Mouse (Mus musculus) hindbrain, embryonic 16.5 days (tissue): ENCODE results near the gene Ucp3. TPM values are rescaled to one million over a fixed set of nuclear protein-coding genes. Genes with fewer than 3 reads are reported as not detected.

Experiments
- ATAC-seq: fragments of 200-750 bp; cut with Nextera tagmentation; 2 replicates; pipeline ENCODE4 v1.8.0; 2017; ENCODE audit warnings: moderate TSS enrichment, moderate library complexity
- H3K27ac ChIP-seq: fragments of 300-500 bp; sonication (generic); 2 replicates; pipeline ENCODE4 v1.5.1; 2014; ENCODE audit warnings: low read depth, mild to moderate bottlenecking, control low read depth, low read length, moderate library complexity
- H3K27me3 ChIP-seq: fragments of 300-500 bp; sonication (generic); replicated peaks from 2 replicates; pipeline ENCODE4 v1.6.1; 2014; ENCODE audit warnings: low read length; ENCODE audit not compliant: control insufficient read depth, insufficient read depth
- H3K36me3 ChIP-seq: fragments of 300-500 bp; sonication (generic); 2 replicates; pipeline ENCODE4 v1.6.1; 2014; ENCODE audit warnings: mild to moderate bottlenecking, low read length, moderate library complexity, mixed read lengths; ENCODE audit not compliant: control insufficient read depth, insufficient read depth
- H3K4me1 ChIP-seq: fragments of 300-500 bp; sonication (generic); 2 replicates; pipeline ENCODE4 v1.6.1; 2014; ENCODE audit warnings: low read depth, low read length; ENCODE audit not compliant: control insufficient read depth, insufficient read depth
- H3K4me2 ChIP-seq: fragments of 300-500 bp; sonication (generic); 2 replicates; pipeline ENCODE4 v1.6.1; 2014; ENCODE audit warnings: mild to moderate bottlenecking, low read length, control low read depth, moderate library complexity
- H3K4me3 ChIP-seq: fragments of 300-500 bp; sonication (generic); 2 replicates; pipeline ENCODE4 v1.5.1; 2014; ENCODE audit warnings: mild to moderate bottlenecking, low read length, control low read depth, moderate library complexity
- H3K9ac ChIP-seq: fragments of 300-500 bp; sonication (generic); 2 replicates; pipeline ENCODE4 v1.6.1; 2014; ENCODE audit warnings: low read depth, mild to moderate bottlenecking, control low read depth, low read length, moderate library complexity
- H3K9me3 ChIP-seq: fragments of 300-500 bp; sonication (generic); 2 replicates; pipeline ENCODE4 v1.6.1; 2014; ENCODE audit warnings: mild to moderate bottlenecking, low read length, moderate library complexity; ENCODE audit not compliant: control insufficient read depth
- WGBS: fragments of 180-500 bp; shearing (Covaris S2); extraction: QIAGEN DNeasy Blood & Tissue Kit; methylation state at CpG from one replicate; pipeline ENCODE4 v1.1.7; 2014; 5-methylcytosine and 5-hydroxymethylcytosine counted together
- polyA plus RNA-seq: library from polyadenylated mRNA; unstranded; fragments of >200 nt; fragmentation: Nextera tagmentation; extraction: Ambion mirVana; gene quantifications from 2 replicates; pipeline ENCODE4 v1.2.1, GENCODE M21; 2015

Ucp3 gene
- polyA plus RNA-seq: 0.06 and 0.15 TPM in 2 replicates

- no peak within 1 kb of the TSS for H3K9ac ChIP-seq
- H3K9me3 ChIP-seq: no peaks in the 10 kb centered on the region
- no peak for ATAC-seq
- H3K4me1 ChIP-seq: no peaks in the 10 kb centered on the region
- H3K4me2 ChIP-seq: no peak within 1 kb of the TSS
- no peaks in the 10 kb centered on the region for H3K27me3 ChIP-seq
- 86% methylated on average over 6 of the region's 6 CpGs for WGBS
- H3K36me3 ChIP-seq: peaks cover 6% of the 10 kb centered on the region; the same call in 1 of the 2 replicates
- no peak within 1 kb of the TSS for H3K27ac ChIP-seq
- H3K4me3 ChIP-seq: no peak within 1 kb of the TSS
Measured at GRCm38 (mm10) chr7:100472777-100473176, at the start of gene Ucp3. Gene Ucp3, plus strand, starts transcription at chr7:100472990.

- Histone ChIP-seq H3K4me3 (no peak overlapping the region), H3K4me1 (no peaks in the 10 kb centered on the region), H3K27ac (no peak overlapping the region), H3K27me3 (no peaks in the 10 kb centered on the region), H3K9ac (no peak overlapping the region), H3K4me2 (no peak overlapping the region), H3K9me3 (no peaks in the 10 kb centered on the region), H3K36me3 (peaks cover 23% of the 10 kb centered on the region)
- no peak for ATAC-seq
- WGBS: 68% methylated on average over 3 of the region's 3 CpGs
Measured at GRCm38 (mm10) chr7:100425795-100426194, 47.0 kb upstream of the Ucp3 start.

- no peaks in the 10 kb centered on the region for H3K9me3 ChIP-seq
- H3K4me3 ChIP-seq: no peak overlapping the region
- ATAC-seq: no peak
- 67% methylated on average over 3 of the region's 3 CpGs for WGBS
- H3K9ac ChIP-seq: no peak overlapping the region
- peaks cover 29% of the 10 kb centered on the region for H3K36me3 ChIP-seq
- H3K27me3 ChIP-seq: no peaks in the 10 kb centered on the region
- no peaks in the 10 kb centered on the region for H3K4me1 ChIP-seq
- H3K27ac ChIP-seq: no peak overlapping the region
- no peak overlapping the region for H3K4me2 ChIP-seq
Measured at GRCm38 (mm10) chr7:100429102-100429501, 43.7 kb upstream of the Ucp3 start.

GRCm38 (mm10) chr7:100429911-100430310 is 42.9 kb upstream of the Ucp3 start:
- Histone ChIP-seq H3K9ac (no peak overlapping the region), H3K4me3 (no peak overlapping the region), H3K27ac (no peak overlapping the region), H3K4me1 (no peaks in the 10 kb centered on the region), H3K27me3 (no peaks in the 10 kb centered on the region), H3K36me3 (peaks cover 27% of the 10 kb centered on the region), H3K9me3 (no peaks in the 10 kb centered on the region), H3K4me2 (no peak overlapping the region)
- WGBS: 88% methylated on average over 11 of the region's 11 CpGs
- ATAC-seq: no peak

GRCm38 (mm10) chr7:100431103-100431502 is 41.7 kb upstream of the Ucp3 start:
- Histone ChIP-seq H3K9ac (no peak overlapping the region), H3K4me3 (no peak overlapping the region), H3K4me1 (no peaks in the 10 kb centered on the region), H3K27me3 (no peaks in the 10 kb centered on the region), H3K27ac (no peak overlapping the region), H3K4me2 (no peak overlapping the region), H3K36me3 (peaks cover 29% of the 10 kb centered on the region), H3K9me3 (no peaks in the 10 kb centered on the region)
- ATAC-seq: peak; percentile 58; the same call in 1 of the 2 replicates
- 70% methylated on average over 5 of the region's 5 CpGs for WGBS

GRCm38 (mm10) chr7:100433295-100433694 is 39.5 kb upstream of the Ucp3 start:
- H3K9me3 ChIP-seq: no peaks in the 10 kb centered on the region
- no peak overlapping the region for H3K27ac ChIP-seq
- ATAC-seq: no peak
- H3K4me3 ChIP-seq: no peak overlapping the region
- H3K9ac ChIP-seq: no peak overlapping the region
- no peaks in the 10 kb centered on the region for H3K4me1 ChIP-seq
- WGBS: 93% methylated on average over 6 of the region's 6 CpGs
- H3K27me3 ChIP-seq: no peaks in the 10 kb centered on the region
- H3K4me2 ChIP-seq: no peak overlapping the region
- H3K36me3 ChIP-seq: peaks cover 33% of the 10 kb centered on the region

GRCm38 (mm10) chr7:100443728-100444127 is 29.1 kb upstream of the Ucp3 start:
- H3K27me3 ChIP-seq: no peaks in the 10 kb centered on the region
- no peak overlapping the region for H3K4me3 ChIP-seq
- no peaks in the 10 kb centered on the region for H3K9me3 ChIP-seq
- no peak overlapping the region for H3K4me2 ChIP-seq
- no peak overlapping the region for H3K9ac ChIP-seq
- no peak for ATAC-seq
- H3K36me3 ChIP-seq: peaks cover 34% of the 10 kb centered on the region
- H3K27ac ChIP-seq: no peak overlapping the region
- H3K4me1 ChIP-seq: no peaks in the 10 kb centered on the region
- 95% methylated on average over 4 of the region's 4 CpGs for whole genome bisulfite sequencing

- H3K36me3 ChIP-seq: peaks cover 41% of the 10 kb centered on the region
- 97% methylated on average over 5 of the region's 5 CpGs for WGBS
- H3K4me3 ChIP-seq: no peak overlapping the region
- H3K9me3 ChIP-seq: no peaks in the 10 kb centered on the region
- ATAC-seq: no peak
- no peak overlapping the region for H3K9ac ChIP-seq
- no peaks in the 10 kb centered on the region for H3K4me1 ChIP-seq
- no peak overlapping the region for H3K4me2 ChIP-seq
- H3K27me3 ChIP-seq: no peaks in the 10 kb centered on the region
- no peak overlapping the region for H3K27ac ChIP-seq
Measured at GRCm38 (mm10) chr7:100446271-100446670, 26.5 kb upstream of the Ucp3 start.

- H3K27ac ChIP-seq: no peak overlapping the region
- no peak overlapping the region for H3K4me2 ChIP-seq
- no peaks in the 10 kb centered on the region for H3K27me3 ChIP-seq
- no peak overlapping the region for H3K9ac ChIP-seq
- H3K36me3 ChIP-seq: peaks cover 30% of the 10 kb centered on the region
- H3K9me3 ChIP-seq: no peaks in the 10 kb centered on the region
- no peaks in the 10 kb centered on the region for H3K4me1 ChIP-seq
- 95% methylated on average over 12 of the region's 12 CpGs for WGBS
- no peak for ATAC-seq
- H3K4me3 ChIP-seq: no peak overlapping the region
Measured at GRCm38 (mm10) chr7:100448530-100448929, 24.3 kb upstream of the Ucp3 start.

GRCm38 (mm10) chr7:100448985-100449384 is 23.8 kb upstream of the Ucp3 start:
- H3K4me1 ChIP-seq: no peaks in the 10 kb centered on the region
- no peak overlapping the region for H3K27ac ChIP-seq
- peaks cover 33% of the 10 kb centered on the region for H3K36me3 ChIP-seq
- H3K9me3 ChIP-seq: no peaks in the 10 kb centered on the region
- no peak overlapping the region for H3K9ac ChIP-seq
- no peak for ATAC-seq
- H3K4me3 ChIP-seq: no peak overlapping the region
- no peak overlapping the region for H3K4me2 ChIP-seq
- H3K27me3 ChIP-seq: no peaks in the 10 kb centered on the region
- WGBS: 93% methylated on average over 3 of the region's 3 CpGs
